Mouse (Mus musculus): ENCODE results near the gene Cadm3. TPM values are rescaled to one million over a fixed set of nuclear protein-coding genes. Genes with fewer than 3 reads are reported as not detected.

Gene Cadm3
- polyA plus RNA-seq, 1 experiment from 2014 or later: 0.26 TPM

DNA sequence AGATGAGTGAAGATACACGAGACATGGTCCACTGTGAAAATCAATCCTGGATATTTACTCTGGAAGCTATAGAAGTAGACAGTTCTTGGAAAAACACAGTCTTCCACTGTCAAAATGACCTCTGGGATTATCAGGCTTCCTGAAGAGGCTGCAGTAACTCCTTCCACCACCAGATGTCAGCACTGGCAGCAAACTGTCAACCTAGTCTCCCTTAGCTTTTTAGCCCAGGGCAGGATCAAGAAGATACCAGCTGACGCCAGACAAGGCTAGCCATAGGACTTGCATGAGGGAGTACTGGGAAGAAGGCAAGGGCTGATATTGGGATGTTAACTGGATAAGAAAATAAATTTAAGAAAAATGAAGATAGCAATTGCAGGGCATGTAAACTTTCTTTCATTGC is 28.0 kb downstream of the Cadm3 start:
- peak; percentile 51 for DNase-seq (ENCODE audit: low spot score)
- WGBS: 6% methylated on average over 2 of the region's 2 CpGs

DNA sequence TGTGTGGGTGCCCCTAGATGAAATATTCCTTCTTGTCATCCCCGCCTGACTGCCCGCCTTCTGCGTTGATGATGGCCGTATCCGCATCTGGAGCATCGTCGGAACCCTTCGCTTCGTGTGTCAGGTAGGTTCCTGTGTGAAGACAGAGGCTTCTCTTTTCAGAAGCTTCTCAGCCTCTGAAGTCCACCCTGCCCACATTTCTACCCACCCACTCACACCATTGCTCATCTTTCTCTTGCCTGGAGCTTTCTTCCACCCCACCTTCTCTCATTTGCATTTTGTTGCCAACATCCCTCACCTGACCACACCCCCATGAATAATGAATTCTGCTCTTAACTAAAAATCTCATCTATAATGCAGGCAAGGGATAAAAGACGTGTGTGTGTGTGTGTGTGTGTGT is 30.5 kb downstream of the Cadm3 start:
- H3K4me3 ChIP-seq (ENCODE audit: low read depth, low read length): no peak overlapping the region
- H3K27ac ChIP-seq (ENCODE audit: low read length): no peak overlapping the region
- no peak overlapping the region for H3K4me2 ChIP-seq (replicated peaks; ENCODE audit: low read depth, low read length)
- TF ChIP-seq EP300 (IDR thresholded peaks at IDR 0.05) (no peak), CTCF (IDR thresholded peaks at IDR 0.05) (no peak)
- H3K9me3 ChIP-seq (ENCODE audit: low read length): no peaks in the 10 kb centered on the region
- no peak overlapping the region for H3K9ac ChIP-seq (replicated peaks; ENCODE audit: low read depth)
- no peaks in the 10 kb centered on the region for H3K36me3 ChIP-seq (ENCODE audit: insufficient read depth, low read length)
- ATAC-seq: no peak
- WGBS: 90% methylated on average over 10 of the region's 10 CpGs
- H3K4me1 ChIP-seq (ENCODE audit: insufficient read depth, low read depth, low read length): no peaks in the 10 kb centered on the region
- H3K27me3 ChIP-seq (replicated peaks; ENCODE audit: insufficient read depth, low read length): no peaks in the 10 kb centered on the region
- no peak for DNase-seq (ENCODE audit: low spot score)

More for the DNA sequence above, 28.0 kb downstream of the Cadm3 start:
- TF ChIP-seq EP300 (IDR thresholded peaks at IDR 0.05): no peak
- peak; percentile 89 for TF ChIP-seq CTCF (IDR thresholded peaks at IDR 0.05)
- H3K4me3 ChIP-seq (ENCODE audit: low read depth, low read length): no peak overlapping the region
- no peak overlapping the region for H3K9ac ChIP-seq (replicated peaks; ENCODE audit: low read depth)
- H3K9me3 ChIP-seq (ENCODE audit: low read length): no peaks in the 10 kb centered on the region
- no peak overlapping the region for H3K4me2 ChIP-seq (replicated peaks; ENCODE audit: low read depth, low read length)
- no peaks in the 10 kb centered on the region for H3K36me3 ChIP-seq (ENCODE audit: insufficient read depth, low read length)
- no peaks in the 10 kb centered on the region for H3K4me1 ChIP-seq (ENCODE audit: insufficient read depth, low read depth, low read length)
- ATAC-seq: no peak
- H3K27me3 ChIP-seq (replicated peaks; ENCODE audit: insufficient read depth, low read length): no peaks in the 10 kb centered on the region
- H3K27ac ChIP-seq (ENCODE audit: low read length): no peak overlapping the region

DNA sequence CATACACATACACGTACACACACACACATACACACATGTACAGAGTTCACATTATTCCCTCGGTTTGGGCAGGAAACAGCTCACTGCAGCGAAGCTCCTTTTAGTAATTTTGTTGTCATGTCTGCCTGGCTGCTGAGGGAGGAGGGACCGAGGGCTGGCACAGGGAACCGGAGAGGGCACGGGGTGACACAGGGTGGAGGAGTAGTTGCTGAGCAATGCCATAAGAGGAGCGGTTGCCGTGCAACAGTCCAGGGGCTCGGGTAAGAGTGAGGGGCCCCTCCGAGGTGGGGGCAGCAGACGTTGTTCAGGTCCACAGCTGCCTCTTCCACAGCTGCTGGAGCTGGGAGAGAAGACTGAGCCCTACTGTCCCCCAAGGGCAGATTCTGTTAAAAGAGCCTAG is 31.6 kb downstream of the Cadm3 start:
- H3K27ac ChIP-seq (ENCODE audit: low read length): no peak overlapping the region
- ATAC-seq (no peak), DNase-seq (ENCODE audit: low spot score) (no peak)
- no peaks in the 10 kb centered on the region for H3K36me3 ChIP-seq (ENCODE audit: insufficient read depth, low read length)
- H3K4me1 ChIP-seq (ENCODE audit: insufficient read depth, low read depth, low read length): no peaks in the 10 kb centered on the region
- no peak overlapping the region for H3K4me2 ChIP-seq (replicated peaks; ENCODE audit: low read depth, low read length)
- H3K9ac ChIP-seq (replicated peaks; ENCODE audit: low read depth): no peak overlapping the region
- H3K4me3 ChIP-seq (ENCODE audit: low read depth, low read length): no peak overlapping the region
- no peaks in the 10 kb centered on the region for H3K9me3 ChIP-seq (ENCODE audit: low read length)
- 36% methylated on average over 11 of the region's 11 CpGs for WGBS
- TF ChIP-seq CTCF (IDR thresholded peaks at IDR 0.05) (no peak), EP300 (IDR thresholded peaks at IDR 0.05) (no peak)
- H3K27me3 ChIP-seq (replicated peaks; ENCODE audit: insufficient read depth, low read length): no peaks in the 10 kb centered on the region

DNA sequence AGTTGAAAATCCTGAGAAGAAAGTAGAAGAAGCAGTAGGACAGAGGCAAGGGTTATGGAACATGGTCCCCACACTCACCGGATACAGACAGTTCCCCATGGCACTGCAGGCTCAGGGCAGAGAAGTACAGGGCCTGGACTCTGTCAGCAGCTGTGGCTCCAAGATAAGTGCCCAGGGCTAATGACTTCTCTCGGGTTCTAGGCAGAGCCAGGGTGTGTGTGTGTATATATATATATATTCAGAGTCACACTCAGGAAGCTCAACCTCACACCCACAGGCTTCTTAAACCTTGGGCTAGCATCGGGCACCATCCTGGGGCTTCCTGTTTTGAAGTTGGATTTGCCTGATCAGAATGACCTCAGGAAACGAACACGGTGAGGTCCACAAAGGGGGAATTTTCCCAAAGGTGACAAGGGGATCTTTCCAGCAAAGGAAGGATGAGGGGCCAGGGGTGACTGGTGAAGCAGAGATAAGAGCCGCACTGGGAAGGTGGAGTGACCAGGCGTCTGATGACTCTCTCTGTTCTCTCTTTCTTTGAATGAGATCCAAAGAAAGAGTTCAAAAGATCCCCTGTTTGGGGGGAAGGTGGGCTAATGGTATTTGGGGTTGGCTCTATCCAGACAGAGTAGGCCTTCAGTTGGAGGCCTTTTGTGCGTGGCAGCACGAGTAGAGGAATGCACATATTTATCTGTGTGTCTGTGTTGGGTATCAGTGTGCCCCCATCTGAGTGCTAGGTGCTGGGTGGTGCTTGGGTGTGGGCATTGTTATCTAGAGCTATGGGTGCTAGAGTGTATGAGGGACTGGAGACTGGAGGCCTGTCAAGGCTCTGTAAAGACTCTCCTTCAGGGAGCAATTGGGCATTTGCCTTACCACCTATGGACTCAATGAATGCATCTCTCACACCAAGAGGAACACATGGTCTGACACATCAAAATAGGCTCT is 33.9 kb downstream of the Cadm3 start, which contains the start of gene Ackr1:
Gene Ackr1 (minus strand): TSS at position 439 of the 942 bp plus-strand sequence.
- no peaks in the 10 kb centered on the region for H3K9me3 ChIP-seq (ENCODE audit: low read length)
- no peaks in the 10 kb centered on the region for H3K4me1 ChIP-seq (ENCODE audit: insufficient read depth, low read depth, low read length)
- H3K27me3 ChIP-seq (replicated peaks; ENCODE audit: insufficient read depth, low read length): no peaks in the 10 kb centered on the region
- DNase-seq (ENCODE audit: low spot score) (no peak), ATAC-seq (peak; percentile 46)
- no peak within 1 kb of the TSS for H3K4me2 ChIP-seq (replicated peaks; ENCODE audit: low read depth, low read length)
- WGBS: 33% methylated on average over 9 of the region's 9 CpGs
- no peak within 1 kb of the TSS for H3K27ac ChIP-seq (ENCODE audit: low read length)
- H3K9ac ChIP-seq (replicated peaks; ENCODE audit: low read depth): no peak within 1 kb of the TSS
- TF ChIP-seq EP300 (IDR thresholded peaks at IDR 0.05) (no peak), CTCF (IDR thresholded peaks at IDR 0.05) (no peak)
- H3K36me3 ChIP-seq (ENCODE audit: insufficient read depth, low read length): no peaks in the 10 kb centered on the region
- no peak within 1 kb of the TSS for H3K4me3 ChIP-seq (ENCODE audit: low read depth, low read length)

DNA sequence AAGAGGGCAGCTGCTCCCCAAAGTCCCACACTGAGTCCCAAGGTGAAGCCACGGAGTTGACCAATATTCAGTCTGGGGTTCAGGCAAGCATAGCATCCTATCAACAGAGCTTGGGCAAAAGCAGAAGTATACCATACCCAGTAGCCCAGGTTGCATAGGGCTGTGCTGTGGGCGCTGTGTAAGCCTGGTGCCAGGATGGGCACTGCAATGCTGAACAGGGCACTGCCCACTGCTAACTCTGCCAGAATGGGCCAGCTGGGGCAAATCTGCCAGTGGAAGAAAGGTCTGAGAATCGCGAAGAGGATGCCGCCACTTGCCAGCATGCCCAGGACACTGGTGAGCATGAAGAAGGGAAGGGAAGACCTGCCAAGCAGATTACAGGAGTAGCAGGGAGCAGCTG is 35.1 kb downstream of the Cadm3 start:
- Histone ChIP-seq H3K4me1 (ENCODE audit: insufficient read depth, low read depth, low read length) (no peaks in the 10 kb centered on the region), H3K36me3 (ENCODE audit: insufficient read depth, low read length) (no peaks in the 10 kb centered on the region), H3K27me3 (replicated peaks; ENCODE audit: insufficient read depth, low read length) (no peaks in the 10 kb centered on the region), H3K9ac (replicated peaks; ENCODE audit: low read depth) (no peak overlapping the region), H3K4me2 (replicated peaks; ENCODE audit: low read depth, low read length) (no peak overlapping the region), H3K4me3 (ENCODE audit: low read depth, low read length) (no peak overlapping the region), H3K9me3 (ENCODE audit: low read length) (no peaks in the 10 kb centered on the region), H3K27ac (ENCODE audit: low read length) (no peak overlapping the region)
- no peak for TF ChIP-seq CTCF (IDR thresholded peaks at IDR 0.05)
- WGBS: 83% methylated on average over 5 of the region's 5 CpGs
- no peak for DNase-seq (ENCODE audit: low spot score)
- ATAC-seq: no peak

DNA sequence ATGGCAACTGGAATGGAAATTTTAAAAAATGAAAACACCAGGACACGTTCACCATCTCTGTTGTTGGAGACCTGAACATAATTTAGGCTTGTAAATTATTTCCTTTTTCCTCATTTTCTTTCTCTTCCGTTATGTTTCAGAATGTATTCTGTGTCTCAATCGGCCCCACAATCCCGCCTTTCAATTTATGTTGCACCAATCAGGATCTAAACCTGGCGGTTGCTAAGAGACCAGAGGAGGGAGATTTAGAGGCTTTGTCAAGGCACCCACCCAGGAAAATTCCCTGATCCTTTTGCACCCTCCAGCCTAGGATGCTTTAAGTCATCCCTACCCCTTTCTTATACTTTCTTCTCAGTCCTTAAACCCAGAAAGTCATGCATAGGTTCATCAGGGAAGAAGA is 37.8 kb downstream of the Cadm3 start:
- ATAC-seq (no peak), DNase-seq (ENCODE audit: low spot score) (no peak)
- Histone ChIP-seq H3K36me3 (ENCODE audit: insufficient read depth, low read length) (no peaks in the 10 kb centered on the region), H3K27ac (ENCODE audit: low read length) (no peak overlapping the region), H3K4me1 (ENCODE audit: insufficient read depth, low read depth, low read length) (no peaks in the 10 kb centered on the region), H3K9ac (replicated peaks; ENCODE audit: low read depth) (no peak overlapping the region), H3K4me2 (replicated peaks; ENCODE audit: low read depth, low read length) (no peak overlapping the region), H3K27me3 (replicated peaks; ENCODE audit: insufficient read depth, low read length) (no peaks in the 10 kb centered on the region), H3K9me3 (ENCODE audit: low read length) (no peaks in the 10 kb centered on the region), H3K4me3 (ENCODE audit: low read depth, low read length) (no peak overlapping the region)
- WGBS: 70% methylated on average over 5 of the region's 5 CpGs
- TF ChIP-seq EP300 (IDR thresholded peaks at IDR 0.05) (no peak), CTCF (IDR thresholded peaks at IDR 0.05) (no peak)

All from lung, postnatal 0 days (tissue).